Mouse (Mus musculus): ENCODE measurements at regions not wholly inside any gene's neighbourhood (a gene's known extent, or its start where the extent isn't known, plus 50 kb on each side); places are given as distances from the start of the nearest gene placed in this dataset.

DNA sequence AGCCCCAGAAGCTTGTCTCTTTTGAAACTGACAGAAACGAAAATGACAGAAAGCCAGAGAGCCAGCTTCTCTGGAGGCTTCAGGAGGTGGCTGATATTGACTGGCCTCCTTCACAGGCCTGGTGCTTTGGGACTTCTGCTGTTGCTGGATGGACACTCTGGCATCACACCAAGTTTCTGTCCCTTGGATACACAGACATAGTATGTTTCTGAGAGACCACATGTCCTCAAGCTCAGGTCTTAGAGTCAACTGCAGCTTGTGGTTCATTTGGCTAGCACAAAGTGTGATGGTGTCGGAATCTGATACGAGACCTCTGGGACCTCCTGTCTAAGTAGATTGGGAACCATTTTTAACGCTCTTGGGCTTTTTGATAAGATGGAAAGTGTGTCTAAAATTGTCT lies 502.0 kb downstream of the Sqor start:
- no peak for DNase-seq (ENCODE audit: low spot score in 2 of 2)

DNA sequence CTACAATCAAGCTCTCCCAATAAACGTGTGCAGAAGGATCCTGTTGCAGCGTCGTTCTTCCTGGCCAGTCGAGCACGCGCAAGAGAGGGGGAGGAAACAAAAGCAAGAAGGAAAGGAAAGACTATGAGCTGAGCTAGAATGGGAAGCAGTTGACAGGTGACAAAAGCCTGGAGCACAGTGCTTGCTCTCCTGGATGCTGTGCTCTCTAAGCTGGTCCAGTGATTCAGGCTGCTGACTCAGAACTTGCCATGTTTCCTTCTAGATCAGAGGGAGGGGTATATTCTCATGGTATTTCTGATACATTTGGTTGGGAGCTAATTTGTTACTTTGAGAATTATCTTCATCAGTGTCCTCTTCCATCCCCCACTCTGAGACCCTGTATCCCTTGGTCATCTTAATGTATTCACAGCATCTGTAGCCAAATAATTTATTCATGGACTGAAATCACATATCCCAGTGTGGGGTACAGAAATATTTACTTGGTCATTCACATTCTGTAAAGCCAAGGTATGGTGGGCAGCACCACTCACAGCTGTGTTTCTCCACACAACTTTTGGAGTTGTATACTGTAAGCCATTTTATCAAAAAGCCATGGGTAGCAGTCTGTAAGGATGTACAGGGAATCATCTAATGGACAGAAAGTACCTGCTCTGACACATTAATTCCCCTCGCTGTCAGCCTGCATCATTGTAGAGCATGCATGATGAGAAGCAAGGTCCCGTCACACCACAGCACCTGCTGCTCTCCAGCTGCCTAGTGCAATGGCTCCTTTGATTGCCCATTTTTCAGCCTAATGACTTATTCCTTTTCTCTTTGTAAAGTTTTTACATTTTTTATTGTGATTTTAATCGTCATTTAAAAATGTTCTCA lies 510.1 kb downstream of the Sqor start:
- no peak for DNase-seq (ENCODE audit: low spot score in 2 of 2)

- DNase-seq (ENCODE audit: low spot score in 2 of 2): no peak
Measured at GRCm38 (mm10) chr2:123275736-123276330, 510.8 kb downstream of the Sqor start.

DNA sequence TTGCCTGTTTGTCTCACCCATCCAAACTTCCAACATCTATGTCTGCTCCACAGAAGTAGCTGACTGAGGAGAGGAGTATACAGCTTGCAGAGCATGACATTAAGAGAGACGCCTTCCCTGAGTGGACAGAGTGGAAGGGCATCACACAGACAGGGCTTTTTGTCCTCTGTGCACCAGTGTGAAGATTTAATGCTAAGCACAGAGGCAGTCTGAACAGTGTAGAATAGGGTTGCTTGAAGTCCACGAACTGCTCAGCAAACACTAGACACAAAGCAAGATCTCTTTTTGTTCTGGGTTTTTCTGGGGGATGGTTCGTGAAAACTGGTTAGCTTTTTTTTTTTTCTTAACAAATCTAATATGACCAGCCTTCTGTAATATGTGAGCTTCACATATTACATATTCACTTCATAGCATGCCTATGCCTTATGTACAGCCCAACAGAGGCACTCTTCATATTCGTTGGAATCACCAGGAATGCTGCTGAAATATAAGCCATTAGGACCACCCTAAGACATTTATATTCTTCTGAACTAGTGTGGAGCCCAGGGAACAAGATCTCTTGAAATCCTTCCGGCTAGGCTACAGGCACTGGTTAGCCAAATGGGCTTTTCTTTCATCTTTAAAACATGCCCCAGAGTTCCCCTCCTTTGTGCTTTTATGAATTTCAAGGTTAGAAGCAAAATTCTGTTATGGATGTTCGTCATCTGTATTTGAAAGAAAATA lies 546.7 kb downstream of the Sqor start:
- DNase-seq (ENCODE audit: low spot score in 2 of 2): no peak

- DNase-seq (ENCODE audit: low spot score in 2 of 2): peak; percentile 45 to 47
Measured at GRCm38 (mm10) chr2:123312277-123312617, 547.2 kb downstream of the Sqor start.

GRCm38 (mm10) chr2:123320448-123321097 lies 555.5 kb downstream of the Sqor start:
- DNase-seq (ENCODE audit: low spot score in 2 of 2): no peak

DNA sequence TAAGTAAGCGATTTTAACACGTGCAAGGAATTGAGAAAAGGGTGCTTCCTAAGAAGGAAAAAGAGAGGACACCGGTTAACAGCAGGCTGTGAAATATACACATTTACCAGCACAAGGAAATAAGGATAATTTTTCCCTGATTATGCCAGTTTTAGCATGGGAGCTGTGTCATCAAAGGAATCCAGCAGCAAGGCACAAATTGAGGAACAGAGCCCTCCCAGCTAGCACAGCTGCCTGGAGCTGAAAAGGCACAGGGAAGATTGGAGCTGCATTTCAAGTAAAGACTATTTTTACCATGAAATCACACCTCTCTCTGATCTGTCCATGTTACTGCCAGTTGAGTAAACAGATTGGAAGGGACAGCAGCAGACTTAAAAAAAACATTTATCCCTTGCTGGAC lies 558.7 kb downstream of the Sqor start:
- no peak for DNase-seq (ENCODE audit: low spot score in 2 of 2)

DNA sequence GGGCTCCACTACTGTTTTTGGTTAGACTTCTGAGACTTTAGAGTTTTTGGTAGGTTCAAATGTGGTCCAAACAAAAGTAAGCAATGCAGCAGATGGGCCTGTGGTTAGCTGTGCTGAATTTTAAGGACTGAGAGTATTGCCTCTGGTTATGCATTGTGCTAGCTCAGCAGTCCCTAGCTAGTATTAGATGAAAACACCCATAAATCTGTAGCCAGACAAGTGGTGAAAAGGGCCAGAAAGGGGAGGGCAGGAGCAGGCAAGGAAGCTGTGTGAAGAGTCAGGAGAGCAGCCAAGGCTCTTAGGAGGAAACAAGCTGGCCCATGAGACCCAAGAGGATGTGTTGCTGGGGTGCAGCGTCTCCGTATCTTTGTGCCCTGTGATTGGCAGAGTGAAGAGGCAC lies 559.9 kb downstream of the Sqor start:
- no peak for DNase-seq (ENCODE audit: low spot score in 2 of 2)

- DNase-seq (ENCODE audit: low spot score in 2 of 2): no peak
Measured at GRCm38 (mm10) chr2:123349625-123350346, 584.7 kb downstream of the Sqor start.

GRCm38 (mm10) chr2:123364204-123364603 lies 599.2 kb downstream of the Sqor start:
- no peak for DNase-seq (ENCODE audit: low spot score in 2 of 2)

DNA sequence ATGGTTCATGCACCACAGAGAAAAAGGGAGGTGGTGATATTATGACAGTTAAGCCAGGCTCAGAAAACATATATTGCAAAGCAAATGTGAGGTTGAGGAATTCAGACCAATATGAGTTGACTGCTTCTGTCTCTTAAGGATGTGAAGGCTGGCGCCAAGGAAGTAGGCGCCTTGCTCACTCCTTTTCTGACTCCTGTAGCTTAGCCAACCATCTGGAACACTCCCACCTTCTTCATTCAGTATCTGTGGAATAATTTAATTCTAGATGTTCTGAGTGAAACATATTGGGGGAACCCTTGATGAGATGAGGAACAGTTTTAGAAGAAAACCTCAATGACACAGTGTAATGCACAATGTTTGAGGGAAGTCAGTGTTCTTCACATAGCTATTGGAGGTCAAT lies 601.5 kb downstream of the Sqor start:
- DNase-seq (ENCODE audit: low spot score in 2 of 2): no peak

- no peak for DNase-seq (ENCODE audit: low spot score in 2 of 2)
Measured at GRCm38 (mm10) chr2:123385622-123386418, 620.8 kb downstream of the Sqor start.

GRCm38 (mm10) chr2:123386773-123387604 lies 622.0 kb downstream of the Sqor start:
- no peak for DNase-seq (ENCODE audit: low spot score in 2 of 2)

GRCm38 (mm10) chr2:123390981-123391380 lies 625.9 kb downstream of the Sqor start:
- no peak for DNase-seq (ENCODE audit: low spot score in 2 of 2)

- no peak for DNase-seq (ENCODE audit: low spot score in 2 of 2)
Measured at GRCm38 (mm10) chr2:123394296-123394695, 629.3 kb downstream of the Sqor start.

DNA sequence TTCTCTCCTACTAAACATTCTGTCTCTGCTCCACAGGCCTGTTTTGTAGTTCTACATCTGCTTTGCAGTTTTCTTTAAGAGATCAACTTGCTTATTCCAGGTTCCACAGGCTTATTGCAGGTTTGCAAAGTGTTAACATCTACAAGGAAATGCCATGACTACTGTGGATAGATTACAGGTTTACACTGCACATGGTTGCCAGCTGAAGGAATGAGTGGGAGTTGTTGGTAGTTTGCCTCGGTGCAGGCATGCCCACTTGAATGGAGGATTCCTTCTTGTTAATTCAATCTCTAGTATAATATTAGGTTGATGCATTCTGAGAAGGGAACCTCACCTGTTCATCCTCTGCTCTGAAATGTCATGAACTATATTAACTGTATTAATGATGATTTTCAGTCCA lies 632.5 kb downstream of the Sqor start:
- DNase-seq (ENCODE audit: low spot score in 2 of 2): no peak

DNA sequence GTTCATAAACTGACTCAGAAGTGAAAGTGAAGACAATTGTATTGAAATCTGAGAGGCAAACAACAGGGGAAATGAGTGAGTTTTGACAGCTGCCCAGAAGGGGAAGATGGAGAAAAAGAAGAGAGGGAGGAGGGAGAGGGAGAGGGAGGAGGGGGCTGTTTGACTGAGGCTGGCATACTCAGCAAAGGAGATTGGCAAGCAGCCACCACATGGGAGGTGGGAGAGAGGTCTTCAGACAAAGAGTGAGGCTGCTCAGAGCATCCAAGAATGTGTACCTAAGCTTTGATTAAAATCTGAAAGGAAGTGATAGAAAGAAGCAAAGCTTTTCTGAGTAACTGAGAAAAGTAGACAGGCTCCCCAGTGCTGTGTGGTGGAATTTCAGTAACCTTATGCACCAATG lies 636.0 kb downstream of the Sqor start:
- no peak for DNase-seq (ENCODE audit: low spot score in 2 of 2)

DNA sequence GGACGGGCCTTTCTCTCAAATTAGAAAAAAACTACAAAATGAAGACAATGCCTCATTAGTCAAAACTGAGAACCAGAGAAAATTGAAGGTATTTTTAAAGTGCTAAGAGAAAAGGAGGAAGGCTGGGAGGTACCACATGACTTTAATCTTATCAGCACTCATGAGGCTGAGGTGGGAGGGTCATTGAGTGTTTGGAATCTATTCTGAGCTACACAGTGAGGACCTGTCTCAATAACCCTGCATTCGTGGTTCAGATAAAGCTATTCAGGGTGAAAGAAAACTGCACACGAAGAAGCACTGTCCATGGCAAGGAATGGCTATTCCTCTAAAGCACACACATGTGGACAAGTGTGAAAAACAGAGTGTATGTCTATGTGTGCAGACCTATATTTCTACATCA lies 644.0 kb downstream of the Sqor start:
- DNase-seq (ENCODE audit: low spot score in 2 of 2): no peak

- DNase-seq (ENCODE audit: low spot score in 2 of 2): no peak
Measured at GRCm38 (mm10) chr2:123458034-123458677, 631.6 kb upstream of the Sema6d start.

Measured in adrenal gland, adult 18-20 months (tissue).